Mouse (Mus musculus): ENCODE measurements around the gene Trrap. TPM values are rescaled to one million over a fixed set of nuclear protein-coding genes. Genes with fewer than 3 reads are reported as not detected.

The Trrap gene
- polyA plus RNA-seq, 1 experiment from 2014 or later, result 57.2 TPM

DNA sequence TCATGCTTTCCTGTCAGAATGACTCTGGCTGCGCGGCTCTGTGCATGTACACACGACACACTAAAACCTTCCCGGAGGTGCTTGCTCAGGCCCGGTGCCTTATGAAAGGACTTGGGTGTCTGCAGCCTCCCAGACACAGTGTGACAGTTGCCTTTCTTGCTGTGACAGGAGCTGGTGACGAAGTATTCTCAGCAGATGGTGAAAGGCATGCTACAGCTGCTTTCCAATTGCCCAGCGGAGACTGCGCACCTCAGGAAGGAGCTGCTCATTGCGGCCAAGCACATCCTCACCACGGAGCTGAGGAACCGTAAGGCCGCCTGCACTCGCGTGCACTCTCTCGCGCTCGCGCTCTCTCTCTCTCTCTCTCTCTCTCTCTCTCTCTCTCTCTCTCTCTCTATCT, 18.9 kb downstream of the Trrap start:
- 96% methylated on average over 18 of the region's 18 CpGs for WGBS
- H3K27me3 ChIP-seq, result no peaks in the 10 kb centered on the region

DNA sequence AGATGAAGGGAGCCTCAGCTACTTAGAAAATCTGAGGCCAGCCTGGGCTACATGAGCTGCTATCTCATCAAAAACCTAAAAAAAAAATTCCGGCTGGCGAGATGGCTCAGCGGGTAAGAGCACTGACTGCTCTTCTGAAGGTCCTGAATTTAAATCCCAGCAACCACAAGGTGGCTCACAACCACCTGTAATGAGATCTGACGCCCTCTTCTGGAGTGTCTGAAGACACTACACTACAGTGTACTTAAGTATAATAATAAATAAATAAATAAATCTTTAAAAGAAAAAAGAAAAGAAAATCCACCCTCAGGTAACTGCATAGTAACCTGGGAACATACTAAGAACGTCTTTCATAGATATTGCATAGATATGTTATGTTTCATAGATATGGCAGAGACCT, 25.8 kb downstream of the Trrap start:
- H3K4me3 ChIP-seq, result no peak overlapping the region
- H3K27me3 ChIP-seq, result no peaks in the 10 kb centered on the region
- WGBS, result 84% methylated on average over 5 of the region's 5 CpGs
- no peak overlapping the region for H3K27ac ChIP-seq
- no peaks in the 10 kb centered on the region for H3K9me3 ChIP-seq
- peaks cover 100% of the 10 kb centered on the region for H3K36me3 ChIP-seq
- ATAC-seq (ENCODE audit: borderline replicate concordance, extremely low read depth, low FRiP score, low TSS enrichment), result no peak
- no peak overlapping the region for H3K9ac ChIP-seq
- H3K4me1 ChIP-seq, result no peaks in the 10 kb centered on the region
- no peak overlapping the region for H3K4me2 ChIP-seq

More for the DNA sequence above, 18.9 kb downstream of the Trrap start:
- Histone ChIP-seq H3K4me3 (no peak overlapping the region), H3K36me3 (peaks cover 95% of the 10 kb centered on the region), H3K4me2 (no peak overlapping the region), H3K9me3 (no peaks in the 10 kb centered on the region), H3K9ac (no peak overlapping the region), H3K27ac (no peak overlapping the region), H3K4me1 (no peaks in the 10 kb centered on the region)
- ATAC-seq (ENCODE audit: borderline replicate concordance, extremely low read depth, low FRiP score, low TSS enrichment), result no peak

DNA sequence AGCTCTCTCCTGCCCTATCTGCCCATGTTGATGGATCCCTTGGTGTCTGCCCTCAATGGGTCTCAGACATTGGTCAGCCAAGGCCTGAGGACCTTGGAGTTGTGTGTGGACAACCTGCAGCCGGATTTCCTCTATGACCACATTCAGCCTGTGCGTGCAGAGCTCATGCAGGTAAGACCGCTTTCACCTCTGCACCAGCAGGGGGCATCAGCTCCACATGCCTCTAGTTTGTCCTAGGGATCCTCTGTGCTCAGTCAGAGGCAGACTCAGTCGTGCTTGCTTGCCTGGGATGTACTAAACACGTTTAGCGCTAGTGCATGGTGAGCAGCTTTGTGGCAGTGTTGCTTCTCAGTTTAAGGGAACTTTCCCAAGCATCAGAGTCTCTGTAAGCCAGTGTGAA, 27.2 kb downstream of the Trrap start:
- Histone ChIP-seq H3K4me1 (no peaks in the 10 kb centered on the region), H3K36me3 (peaks cover 100% of the 10 kb centered on the region), H3K27ac (no peak overlapping the region), H3K27me3 (no peaks in the 10 kb centered on the region), H3K9me3 (no peaks in the 10 kb centered on the region), H3K9ac (no peak overlapping the region), H3K4me3 (no peak overlapping the region), H3K4me2 (no peak overlapping the region)
- 71% methylated on average over 6 of the region's 6 CpGs for WGBS
- ATAC-seq (ENCODE audit: borderline replicate concordance, extremely low read depth, low FRiP score, low TSS enrichment), result no peak

DNA sequence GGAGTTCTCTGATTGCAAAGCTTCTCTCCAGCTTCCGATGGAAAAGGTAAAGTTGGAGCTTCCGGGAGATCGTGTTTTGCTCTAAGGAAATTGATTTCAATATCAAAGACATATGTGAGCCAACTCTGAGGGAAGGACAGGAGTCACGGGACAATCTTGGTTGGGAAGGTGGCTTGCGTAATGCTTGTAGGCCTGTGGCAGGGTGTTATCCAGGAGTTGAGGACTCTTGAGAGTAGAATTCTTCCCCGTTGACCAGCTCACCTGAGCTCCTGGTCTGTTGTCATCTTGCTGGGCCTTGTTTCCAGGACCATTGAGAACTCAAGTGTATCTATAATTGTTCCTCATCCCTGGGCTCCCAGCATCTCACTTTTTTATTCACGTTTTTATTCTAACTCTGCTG, 29.6 kb downstream of the Trrap start:
- H3K36me3 ChIP-seq, result peaks cover 98% of the 10 kb centered on the region
- H3K27ac ChIP-seq, result no peak overlapping the region
- no peak overlapping the region for H3K9ac ChIP-seq
- no peaks in the 10 kb centered on the region for H3K9me3 ChIP-seq
- H3K4me2 ChIP-seq, result no peak overlapping the region
- H3K4me3 ChIP-seq, result no peak overlapping the region
- H3K4me1 ChIP-seq, result no peaks in the 10 kb centered on the region
- WGBS, result 92% methylated on average over 7 of the region's 7 CpGs
- H3K27me3 ChIP-seq, result no peaks in the 10 kb centered on the region
- no peak for ATAC-seq (ENCODE audit: borderline replicate concordance, extremely low read depth, low FRiP score, low TSS enrichment)

DNA sequence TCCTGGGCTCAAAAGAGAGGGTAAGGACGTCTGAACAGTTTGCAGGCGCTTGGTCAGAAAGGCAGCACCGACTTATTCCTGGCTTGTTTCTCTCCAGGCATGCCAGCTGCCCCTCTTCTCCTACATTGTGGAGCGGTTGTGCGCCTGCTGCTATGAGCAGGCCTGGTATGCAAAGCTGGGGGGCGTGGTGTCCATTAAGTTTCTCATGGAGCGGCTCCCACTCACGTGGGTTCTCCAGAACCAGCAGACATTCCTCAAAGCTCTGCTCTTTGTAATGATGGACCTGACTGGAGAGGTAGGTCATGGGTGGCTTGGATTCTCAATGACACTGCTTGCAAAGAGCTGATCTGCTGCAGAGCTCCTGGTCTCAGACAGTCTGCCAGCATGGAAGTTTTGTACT, 35.5 kb downstream of the Trrap start:
- Histone ChIP-seq H3K4me2 (no peak overlapping the region), H3K27ac (no peak overlapping the region), H3K4me3 (no peak overlapping the region), H3K4me1 (no peaks in the 10 kb centered on the region), H3K27me3 (no peaks in the 10 kb centered on the region), H3K9ac (no peak overlapping the region), H3K36me3 (peaks cover 98% of the 10 kb centered on the region), H3K9me3 (no peaks in the 10 kb centered on the region)
- whole genome bisulfite sequencing, result 91% methylated on average over 8 of the region's 8 CpGs
- ATAC-seq (ENCODE audit: borderline replicate concordance, extremely low read depth, low FRiP score, low TSS enrichment), result no peak

DNA sequence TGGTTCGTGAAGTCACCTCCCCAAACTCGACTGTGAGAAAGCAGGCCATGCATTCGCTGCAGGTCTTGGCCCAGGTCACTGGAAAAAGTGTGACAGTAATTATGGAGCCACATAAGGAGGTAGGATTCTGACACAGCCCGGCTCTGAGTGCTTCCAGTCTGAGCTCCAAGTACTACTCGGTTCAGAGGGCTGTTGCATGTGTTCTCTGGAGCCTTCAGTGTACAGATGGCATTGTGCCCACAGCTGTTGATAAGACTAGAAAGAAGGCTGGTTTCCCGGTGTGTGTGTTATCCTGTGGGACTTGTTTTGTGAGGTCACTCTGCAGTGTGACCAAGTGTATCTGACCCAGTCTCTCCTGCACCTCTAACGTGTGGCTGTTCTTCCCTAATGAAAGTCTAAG, 36.6 kb downstream of the Trrap start:
- no peaks in the 10 kb centered on the region for H3K4me1 ChIP-seq
- no peak for ATAC-seq (ENCODE audit: borderline replicate concordance, extremely low read depth, low FRiP score, low TSS enrichment)
- H3K27ac ChIP-seq, result no peak overlapping the region
- H3K36me3 ChIP-seq, result peaks cover 98% of the 10 kb centered on the region
- no peak overlapping the region for H3K4me3 ChIP-seq
- H3K4me2 ChIP-seq, result no peak overlapping the region
- H3K9ac ChIP-seq, result no peak overlapping the region
- H3K9me3 ChIP-seq, result no peaks in the 10 kb centered on the region
- WGBS, result 87% methylated on average over 7 of the region's 7 CpGs
- H3K27me3 ChIP-seq, result no peaks in the 10 kb centered on the region

DNA sequence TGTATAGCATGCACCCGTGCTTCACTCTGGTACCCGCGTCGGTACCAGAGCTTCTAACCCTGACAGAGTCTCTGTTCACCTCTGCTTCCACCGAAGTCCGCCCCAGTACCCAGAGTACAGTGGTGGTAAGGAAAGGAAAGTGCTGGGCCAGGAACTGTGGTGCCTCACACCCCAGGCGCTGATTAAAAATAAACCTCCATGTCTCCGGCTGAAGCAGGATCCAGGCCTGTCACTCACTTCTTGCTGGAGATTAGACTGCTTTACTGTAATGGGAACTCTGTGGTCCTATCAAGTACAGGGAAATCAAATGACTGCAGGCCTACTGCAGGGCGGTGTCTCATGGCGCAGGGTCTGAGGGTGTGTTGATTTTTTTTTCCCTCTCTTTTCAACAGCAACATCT, 39.4 kb downstream of the Trrap start:
- Histone ChIP-seq H3K4me2 (no peak overlapping the region), H3K9me3 (no peaks in the 10 kb centered on the region), H3K4me1 (no peaks in the 10 kb centered on the region), H3K27ac (no peak overlapping the region), H3K27me3 (no peaks in the 10 kb centered on the region), H3K9ac (no peak overlapping the region), H3K36me3 (peaks cover 99% of the 10 kb centered on the region), H3K4me3 (no peak overlapping the region)
- 89% methylated on average over 10 of the region's 10 CpGs for WGBS
- no peak for ATAC-seq (ENCODE audit: borderline replicate concordance, extremely low read depth, low FRiP score, low TSS enrichment)

DNA sequence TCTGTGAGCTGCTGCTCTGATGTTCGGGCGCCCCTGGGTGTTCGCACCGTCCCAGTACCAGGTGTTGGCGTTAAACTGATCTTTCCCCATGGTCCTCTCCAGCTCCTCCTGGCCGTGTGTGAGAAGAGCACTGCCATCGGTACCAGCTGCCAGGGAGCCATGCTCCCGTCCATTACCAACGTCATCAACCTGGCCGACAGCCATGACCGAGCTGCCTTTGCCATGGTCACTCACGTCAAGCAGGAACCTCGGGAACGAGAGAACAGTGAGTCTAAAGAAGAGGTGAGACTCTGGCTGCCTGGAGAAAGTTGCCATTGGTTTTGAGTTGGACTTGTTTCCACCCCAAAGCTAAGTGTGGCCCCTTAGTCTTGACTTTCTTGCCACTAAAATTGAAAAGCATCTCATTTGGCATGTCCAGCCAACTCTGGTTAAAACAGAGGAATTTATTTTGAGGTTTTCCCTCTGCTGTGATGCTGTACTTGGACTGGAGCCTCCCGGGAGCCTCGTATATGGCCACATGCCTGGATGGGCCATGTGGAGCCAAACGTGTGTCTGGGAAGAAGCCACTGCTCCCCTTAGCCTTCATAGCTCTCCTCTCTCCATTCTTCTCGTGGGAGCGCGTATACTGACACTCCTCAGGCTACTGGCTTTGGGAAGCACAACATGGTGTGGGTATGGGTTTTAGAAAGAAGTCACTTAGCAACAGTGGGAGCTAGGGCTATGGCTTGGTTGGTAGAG, 61.0 kb downstream of the Trrap start:
- ATAC-seq (ENCODE audit: borderline replicate concordance, extremely low read depth, low FRiP score, low TSS enrichment), result no peak
- H3K4me2 ChIP-seq, result no peak overlapping the region
- no peak overlapping the region for H3K9ac ChIP-seq
- no peaks in the 10 kb centered on the region for H3K4me1 ChIP-seq
- no peak overlapping the region for H3K4me3 ChIP-seq
- H3K27me3 ChIP-seq, result no peaks in the 10 kb centered on the region
- H3K9me3 ChIP-seq, result no peaks in the 10 kb centered on the region
- WGBS, result 91% methylated on average over 20 of the region's 20 CpGs
- H3K36me3 ChIP-seq, result peaks cover 99% of the 10 kb centered on the region
- no peak overlapping the region for H3K27ac ChIP-seq

DNA sequence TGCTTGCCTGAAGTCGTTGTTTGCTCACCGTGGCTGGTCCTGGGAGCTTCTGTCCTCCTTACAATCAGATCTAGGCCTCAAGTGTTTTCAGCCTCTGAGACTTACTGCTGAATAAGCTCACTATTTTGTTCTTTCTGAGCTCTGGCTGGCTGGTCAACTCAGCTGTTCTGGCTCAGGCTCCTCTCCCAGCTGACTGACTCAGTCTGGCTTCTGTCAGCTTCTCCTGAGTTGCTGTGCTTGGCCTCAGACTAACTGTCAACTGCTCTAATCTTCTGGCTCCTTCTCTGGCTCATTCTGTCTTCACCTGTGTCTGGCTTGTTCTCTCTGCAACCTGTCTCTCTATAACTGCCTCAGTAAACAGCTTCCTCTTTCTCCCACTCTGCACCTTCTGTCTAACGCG, 62.1 kb downstream of the Trrap start:
- Histone ChIP-seq H3K4me2 (no peak overlapping the region), H3K27ac (no peak overlapping the region), H3K9ac (no peak overlapping the region), H3K4me1 (no peaks in the 10 kb centered on the region), H3K9me3 (no peaks in the 10 kb centered on the region), H3K4me3 (no peak overlapping the region), H3K27me3 (no peaks in the 10 kb centered on the region), H3K36me3 (peaks cover 99% of the 10 kb centered on the region)
- 76% methylated on average over 4 of the region's 4 CpGs for WGBS
- ATAC-seq (ENCODE audit: borderline replicate concordance, extremely low read depth, low FRiP score, low TSS enrichment), result no peak

DNA sequence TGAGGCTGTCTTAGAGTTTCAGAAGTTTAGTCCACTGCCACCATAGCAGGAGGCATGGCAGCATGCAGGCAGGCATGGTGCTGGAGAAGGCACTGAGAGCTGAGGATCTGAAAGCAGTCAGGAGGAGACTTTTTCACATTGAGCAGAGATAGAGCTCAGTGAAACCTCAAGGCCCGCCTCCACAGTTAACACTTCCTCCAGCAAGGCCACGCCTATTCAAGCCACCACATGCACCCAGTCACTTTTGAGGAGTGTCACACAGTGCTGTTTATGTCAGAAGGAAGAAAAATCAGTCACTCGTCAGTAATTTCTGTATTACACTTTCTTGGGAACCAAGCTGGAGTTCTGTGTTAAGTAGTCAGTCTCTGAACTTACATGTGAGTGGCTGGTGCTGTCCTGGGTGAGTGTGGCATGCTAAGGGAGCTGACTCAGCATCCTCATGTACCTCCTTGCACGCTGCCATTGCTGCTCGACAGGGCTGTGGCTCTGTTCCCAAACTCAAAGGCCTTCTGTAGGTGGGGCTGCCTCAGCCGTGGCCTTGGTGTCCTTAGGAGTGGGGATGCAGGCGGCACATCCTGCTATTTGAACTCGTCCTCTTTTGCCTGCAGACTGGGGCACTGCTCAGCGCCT, 64.4 kb downstream of the Trrap start:
- H3K4me2 ChIP-seq, result no peak overlapping the region
- no peak overlapping the region for H3K9ac ChIP-seq
- 79% methylated on average over 9 of the region's 9 CpGs for WGBS
- H3K9me3 ChIP-seq, result no peaks in the 10 kb centered on the region
- H3K36me3 ChIP-seq, result peaks cover 98% of the 10 kb centered on the region
- H3K27ac ChIP-seq, result no peak overlapping the region
- no peak for ATAC-seq (ENCODE audit: borderline replicate concordance, extremely low read depth, low FRiP score, low TSS enrichment)
- H3K4me1 ChIP-seq, result no peaks in the 10 kb centered on the region
- no peaks in the 10 kb centered on the region for H3K27me3 ChIP-seq
- H3K4me3 ChIP-seq, result no peak overlapping the region

DNA sequence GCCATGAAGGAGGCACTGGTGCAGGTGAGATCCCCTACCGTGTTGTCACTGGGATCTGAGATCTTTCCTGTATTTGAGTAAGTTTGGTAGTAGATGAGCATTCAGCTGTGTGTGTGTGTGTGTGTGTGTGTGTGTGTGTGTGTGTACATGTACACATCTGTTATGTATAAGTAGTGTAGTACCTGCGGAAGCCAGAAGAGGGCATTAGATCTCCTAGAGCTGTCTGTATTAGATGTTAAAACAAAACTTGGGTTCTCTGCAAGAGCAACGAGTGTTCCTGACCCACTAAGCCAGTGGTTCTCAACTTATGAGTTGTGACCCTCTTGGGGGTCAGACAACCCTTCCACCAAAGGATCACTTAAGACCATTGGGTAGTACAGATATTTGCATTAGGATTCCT, 68.6 kb downstream of the Trrap start:
- Histone ChIP-seq H3K4me2 (no peak overlapping the region), H3K27me3 (no peaks in the 10 kb centered on the region), H3K4me3 (no peak overlapping the region), H3K27ac (no peak overlapping the region), H3K9me3 (no peaks in the 10 kb centered on the region), H3K4me1 (no peaks in the 10 kb centered on the region), H3K9ac (no peak overlapping the region), H3K36me3 (peaks cover 94% of the 10 kb centered on the region)
- ATAC-seq (ENCODE audit: borderline replicate concordance, extremely low read depth, low FRiP score, low TSS enrichment), result no peak
- WGBS, result 79% methylated on average over 3 of the region's 3 CpGs

DNA sequence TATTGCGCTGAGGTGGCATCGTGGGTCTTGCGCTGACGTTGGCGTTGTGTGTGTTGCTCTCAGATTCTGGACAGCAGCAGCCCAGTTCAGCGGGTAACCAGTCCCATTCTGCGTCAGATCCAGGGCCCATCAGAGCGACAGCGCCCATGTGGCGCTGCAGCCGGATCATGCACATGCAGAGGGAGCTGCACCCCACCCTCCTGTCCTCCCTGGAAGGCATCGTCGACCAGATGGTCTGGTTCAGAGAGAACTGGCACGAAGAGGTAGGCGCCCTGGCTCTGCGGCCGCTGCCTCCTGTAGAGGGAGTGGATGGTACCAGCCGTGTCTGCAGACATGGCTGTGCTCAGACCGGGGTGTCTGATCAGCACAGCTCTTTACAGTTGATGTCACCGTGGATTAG, 77.8 kb downstream of the Trrap start:
- Histone ChIP-seq H3K9me3 (no peaks in the 10 kb centered on the region), H3K4me2 (no peak overlapping the region), H3K4me1 (no peaks in the 10 kb centered on the region), H3K9ac (no peak overlapping the region), H3K27me3 (no peaks in the 10 kb centered on the region), H3K36me3 (peaks cover 98% of the 10 kb centered on the region), H3K4me3 (no peak overlapping the region), H3K27ac (no peak overlapping the region)
- 95% methylated on average over 20 of the region's 20 CpGs for WGBS
- ATAC-seq (ENCODE audit: borderline replicate concordance, extremely low read depth, low FRiP score, low TSS enrichment), result no peak
